Mouse (Mus musculus) bone marrow macrophage, adult 2 months (primary cell): ENCODE results near the gene Scn10a. TPM values are rescaled to one million over a fixed set of nuclear protein-coding genes. Genes with fewer than 3 reads are reported as not detected.

Source experiments
- H3K27ac ChIP-seq: 2 replicates; pipeline ENCODE4 v1.5.1; 2012; ENCODE audit warnings: low read depth, low read length; ENCODE audit not compliant: insufficient read depth
- H3K4me1 ChIP-seq: 2 replicates; pipeline ENCODE4 v1.6.1; 2012; ENCODE audit warnings: low read length; ENCODE audit not compliant: control insufficient read depth, insufficient read depth
- H3K4me3 ChIP-seq: 2 replicates; pipeline ENCODE4 v1.5.1; 2012; ENCODE audit warnings: mild to moderate bottlenecking, low read length, moderate library complexity; ENCODE audit not compliant: insufficient read depth
- CTCF ChIP-seq: IDR thresholded peaks from 2 replicates; pipeline ENCODE4 v1.5.1; 2012; ENCODE audit warnings: low read depth, mild to moderate bottlenecking, low read length, moderate library complexity
- POLR2A ChIP-seq: IDR thresholded peaks from 2 replicates; pipeline ENCODE4 v1.6.1; 2012; ENCODE audit warnings: mild to moderate bottlenecking, low read depth, low read length, borderline replicate concordance
- polyA plus RNA-seq: library from polyadenylated mRNA; stranded (reverse); fragments of >200 nt; gene quantifications from 2 replicates; pipeline ENCODE4 v1.2.4, GENCODE M21; 2012; ENCODE audit not compliant: missing spikeins, insufficient read depth, insufficient read length

Scn10a gene
- polyA plus RNA-seq, 1 experiment: not detected

GRCm38 (mm10) chr9:119726990-119727389 lies 7.9 kb upstream of the Scn10a start:
- Histone ChIP-seq H3K27ac (no peak overlapping the region), H3K4me3 (no peak overlapping the region), H3K4me1 (no peaks in the 10 kb centered on the region)
- TF ChIP-seq POLR2A (no peak), CTCF (no peak)

DNA sequence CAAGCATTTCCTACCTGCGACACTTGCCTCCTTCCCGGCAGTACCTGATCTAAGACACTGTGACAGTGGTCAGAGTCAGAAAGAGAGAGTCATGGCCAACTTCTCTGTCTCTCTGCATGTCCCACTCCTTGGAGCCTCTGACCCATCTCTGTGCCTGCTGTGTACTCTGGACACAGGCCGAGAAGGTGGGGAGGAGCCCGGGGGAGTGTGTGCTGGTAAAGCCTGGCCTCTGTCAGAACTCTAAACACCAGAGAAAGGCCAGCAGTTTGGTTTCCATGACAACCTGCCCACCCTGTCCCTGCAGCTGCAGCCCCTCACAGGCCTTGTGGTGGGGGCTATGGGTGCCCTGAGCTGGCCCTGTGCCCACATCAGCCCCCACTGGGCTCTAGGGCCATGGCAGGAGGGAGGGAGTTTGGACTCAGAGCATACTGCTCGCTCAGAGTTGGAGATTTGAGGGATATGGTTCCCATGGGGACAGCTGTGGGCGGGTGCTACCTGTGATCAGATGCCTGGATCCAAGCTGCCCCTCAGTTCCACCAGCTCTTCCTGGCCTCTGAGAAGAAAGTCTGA lies 6.3 kb upstream of the Scn10a start:
- Histone ChIP-seq H3K27ac (no peak overlapping the region), H3K4me1 (no peaks in the 10 kb centered on the region), H3K4me3 (no peak overlapping the region)
- no peak for TF ChIP-seq POLR2A
- TF ChIP-seq CTCF: no peak

- Histone ChIP-seq H3K4me1 (no peaks in the 10 kb centered on the region), H3K4me3 (no peak overlapping the region), H3K27ac (no peak overlapping the region)
- TF ChIP-seq POLR2A: no peak
- TF ChIP-seq CTCF: no peak
Observed at GRCm38 (mm10) chr9:119706700-119707099, 12.4 kb downstream of the Scn10a start.

- Histone ChIP-seq H3K4me1 (no peaks in the 10 kb centered on the region), H3K4me3 (no peak overlapping the region), H3K27ac (no peak overlapping the region)
- TF ChIP-seq CTCF (no peak), POLR2A (no peak)
Observed at GRCm38 (mm10) chr9:119691505-119691904, 27.6 kb downstream of the Scn10a start.

- Histone ChIP-seq H3K4me3 (no peak overlapping the region), H3K27ac (no peak overlapping the region), H3K4me1 (no peaks in the 10 kb centered on the region)
- TF ChIP-seq POLR2A: no peak
- TF ChIP-seq CTCF: no peak
Observed at GRCm38 (mm10) chr9:119691001-119691400, 28.1 kb downstream of the Scn10a start.

- Histone ChIP-seq H3K4me1 (no peaks in the 10 kb centered on the region), H3K27ac (no peak overlapping the region), H3K4me3 (no peak overlapping the region)
- no peak for TF ChIP-seq CTCF
- TF ChIP-seq POLR2A: no peak
Observed at GRCm38 (mm10) chr9:119687893-119688292, 31.2 kb downstream of the Scn10a start.

DNA sequence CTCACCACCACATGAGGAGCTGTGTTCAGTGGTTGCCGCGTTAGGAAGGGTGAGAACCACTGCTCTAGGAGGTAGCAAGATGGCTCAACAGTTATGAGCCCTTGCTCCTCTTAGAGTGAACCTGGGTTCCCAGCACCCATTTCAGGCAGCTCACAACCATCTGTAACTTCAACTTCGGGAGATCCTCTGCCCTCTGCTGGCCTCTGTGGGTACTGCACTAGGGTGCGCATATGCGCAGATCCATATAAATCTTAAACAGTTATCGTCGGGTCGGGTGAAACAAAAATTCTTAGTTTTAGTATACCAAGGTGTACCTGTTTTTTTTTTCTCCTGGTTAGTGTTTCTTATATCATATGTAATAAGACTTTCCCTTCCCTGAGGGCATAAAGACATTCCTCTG lies 32.9 kb downstream of the Scn10a start:
- Histone ChIP-seq H3K4me1 (no peaks in the 10 kb centered on the region), H3K4me3 (no peak overlapping the region), H3K27ac (no peak overlapping the region)
- no peak; the same call in 1 of the 2 replicates for TF ChIP-seq CTCF
- TF ChIP-seq POLR2A: no peak

GRCm38 (mm10) chr9:119680896-119681295 lies 38.2 kb downstream of the Scn10a start:
- no peaks in the 10 kb centered on the region for H3K4me1 ChIP-seq
- TF ChIP-seq POLR2A: no peak
- TF ChIP-seq CTCF: no peak

DNA sequence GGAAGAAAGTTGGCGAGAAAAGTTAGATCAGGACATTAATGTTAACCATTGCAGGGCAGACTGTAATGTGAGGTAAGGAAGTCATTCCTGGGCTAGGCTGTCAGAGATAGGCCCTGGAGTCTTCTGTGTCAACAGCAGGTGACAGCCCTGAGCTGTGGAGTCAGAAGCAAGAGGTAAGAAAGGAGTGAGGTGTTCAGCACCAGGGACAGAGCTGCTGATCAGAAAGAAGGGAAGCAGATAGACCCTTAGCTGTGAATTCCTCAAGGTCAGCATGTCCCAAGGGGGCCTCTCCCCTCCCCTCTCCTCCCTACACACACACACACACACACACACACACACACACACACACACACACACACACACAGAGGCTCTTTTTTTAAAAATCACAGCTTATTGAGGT lies 55.0 kb downstream of the Scn10a start:
- TF ChIP-seq POLR2A (no peak), CTCF (no peak)
- Histone ChIP-seq H3K4me1 (no peaks in the 10 kb centered on the region), H3K27ac (no peak overlapping the region), H3K4me3 (no peak overlapping the region)

More at GRCm38 (mm10) chr9:119680896-119681295, 38.2 kb downstream of the Scn10a start:
- Histone ChIP-seq H3K4me3 (no peak overlapping the region), H3K27ac (no peak overlapping the region)

DNA sequence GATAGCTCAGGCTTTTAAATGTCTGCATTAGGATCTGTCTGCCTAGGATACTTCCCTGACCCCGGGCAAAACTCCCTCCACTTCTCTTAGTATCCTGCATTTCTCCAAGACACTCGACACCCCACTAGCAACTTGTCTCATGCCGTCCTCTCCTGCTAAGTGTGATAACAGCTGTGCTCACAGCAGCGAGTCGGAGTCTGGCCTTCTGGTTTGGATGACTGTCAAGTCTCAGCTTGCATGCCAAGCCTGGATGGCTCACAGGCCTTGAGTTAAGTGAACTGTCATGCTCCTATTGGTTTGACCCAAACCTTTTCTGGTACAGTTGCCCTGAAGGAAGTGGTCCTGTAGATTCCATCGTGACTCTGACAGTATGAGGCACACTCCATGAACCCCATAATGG lies 63.0 kb downstream of the Scn10a start:
- H3K4me3 ChIP-seq: no peak overlapping the region
- no peak overlapping the region for H3K27ac ChIP-seq
- no peaks in the 10 kb centered on the region for H3K4me1 ChIP-seq
- TF ChIP-seq POLR2A (no peak), CTCF (no peak)

DNA sequence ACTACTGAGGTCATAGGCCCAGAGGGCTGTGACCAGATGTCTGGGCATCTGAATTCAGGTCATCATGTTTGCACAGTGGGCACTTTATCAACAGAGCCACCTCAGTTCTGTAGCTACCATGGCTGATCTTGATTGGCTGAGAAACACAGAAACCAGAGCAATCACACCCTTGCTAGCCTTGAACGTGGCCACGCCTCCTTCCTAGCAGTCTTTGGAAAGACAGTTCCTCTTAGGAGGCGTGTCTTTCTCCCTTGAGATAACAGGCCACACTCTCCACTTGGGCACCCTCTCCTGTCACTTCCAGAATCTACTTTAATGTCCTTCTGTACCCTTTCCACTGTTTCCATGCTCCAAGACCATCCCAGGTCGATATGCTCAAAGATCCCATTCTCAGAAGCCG lies 65.4 kb downstream of the Scn10a start:
- Histone ChIP-seq H3K4me1 (no peaks in the 10 kb centered on the region), H3K4me3 (no peak overlapping the region), H3K27ac (no peak overlapping the region)
- no peak for TF ChIP-seq CTCF
- TF ChIP-seq POLR2A: no peak
